Mouse (Mus musculus) heart, adult 8-10 months (tissue): ENCODE results near the gene Cgref1. TPM values are rescaled to one million over a fixed set of nuclear protein-coding genes. Genes with fewer than 3 reads are reported as not detected.

ENCODE experiments used
- DNase-seq: peaks from one replicate; pipeline ENCODE4 v3.0.0; 2022; ENCODE audit warnings: low spot score
- total RNA-seq, 4 experiments: library from RNA; stranded (reverse); gene quantifications; 2 replicates each; pipeline ENCODE4 v1.2.4; 2022

Cgref1 gene
- total RNA-seq, 4 experiments from 2014 or later = 0.37 to 0.97 (median 0.60) TPM

DNA sequence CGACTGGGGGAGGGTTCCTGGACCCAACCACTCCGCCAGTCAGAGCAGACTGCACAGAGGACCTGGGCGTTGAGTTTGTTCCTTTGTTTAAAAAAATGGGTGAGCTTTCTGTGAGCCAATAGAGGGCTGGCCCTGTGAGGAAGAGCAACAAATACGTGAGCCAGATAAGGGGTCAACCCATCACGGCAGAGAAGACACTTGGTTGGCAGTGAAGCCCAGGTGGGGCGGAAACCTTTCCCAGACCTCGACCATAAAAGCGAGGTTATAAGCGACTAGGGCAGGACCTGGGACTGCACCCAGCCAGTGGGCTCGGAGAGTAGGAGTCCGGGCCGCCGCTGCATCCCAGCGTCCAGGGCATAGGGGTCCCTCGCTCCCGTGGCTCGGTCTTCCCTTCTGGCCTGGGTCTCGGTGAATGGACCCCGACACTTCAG is 58.0 kb downstream of the Cgref1 start:
- peak; percentile 54 for DNase-seq

DNA sequence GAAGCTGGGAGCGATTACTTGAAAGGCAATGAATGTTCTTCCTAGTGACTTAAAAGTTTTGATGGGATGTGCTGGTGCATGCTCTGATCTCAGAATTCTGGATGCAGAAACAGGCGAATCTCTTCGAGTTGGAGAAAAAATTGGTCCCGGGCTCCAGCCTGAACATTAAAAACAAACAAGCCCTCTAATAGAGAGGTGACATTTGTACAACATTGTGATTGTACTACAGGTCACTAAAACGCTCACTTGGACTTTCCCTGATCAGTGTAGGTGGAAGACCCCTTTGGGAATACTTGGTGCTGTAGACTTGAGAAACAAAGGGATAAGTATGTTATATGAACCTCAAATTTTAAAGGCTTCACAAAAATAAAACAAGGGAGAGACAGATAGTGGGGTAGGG is 58.7 kb downstream of the Cgref1 start:
- no peak for DNase-seq

DNA sequence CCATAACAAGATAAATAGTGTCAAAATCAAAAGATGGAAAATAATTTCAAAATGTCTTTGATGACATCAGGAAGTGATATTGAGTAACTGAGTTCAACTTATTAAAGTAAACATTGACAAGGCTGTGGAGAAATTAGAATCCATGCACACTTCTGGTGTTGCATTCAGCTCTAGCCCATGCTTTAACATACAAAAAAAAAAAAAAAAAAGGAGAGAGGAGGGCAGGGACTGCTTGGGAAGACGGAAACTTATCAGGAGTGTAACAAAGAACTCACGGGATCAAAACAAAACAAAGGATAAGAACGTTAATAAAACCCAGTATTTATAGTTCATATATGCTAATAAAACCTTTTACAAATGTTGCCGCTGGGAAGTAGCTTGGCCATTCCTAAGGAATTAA is 59.2 kb downstream of the Cgref1 start:
- DNase-seq = no peak

Other genes starting within 250 kb of the Cgref1 start
- 1 to 10 TPM in 2 of 4 experiments, under 1 TPM in 2; 0.57 to 1.4 (median 0.91) TPM for gene Dpysl5, start 234.0 kb downstream of the Cgref1 start, total RNA-seq
- gene Mapre3, start 130.9 kb downstream of the Cgref1 start, total RNA-seq = 10 to 100 TPM; 43.1 to 48.3 (median 44.5) TPM
- 10 to 100 TPM; 37.4 to 39.9 (median 38.4) TPM for gene Tmem214, start 77.6 kb downstream of the Cgref1 start, total RNA-seq
- gene Agbl5, start 56.9 kb downstream of the Cgref1 start, total RNA-seq = 1 to 10 TPM; 4.9 to 6.3 (median 5.6) TPM
- gene Ost4, start 37.8 kb downstream of the Cgref1 start, total RNA-seq = 100 to 1,000 TPM; 140 to 164 (median 156) TPM
- gene Emilin1, start 32.2 kb downstream of the Cgref1 start, total RNA-seq = 10 to 100 TPM; 13.9 to 16.6 (median 16.0) TPM
- 10 to 100 TPM; 23.8 to 31.8 (median 26.6) TPM for gene Khk, start 24.2 kb downstream of the Cgref1 start, total RNA-seq
- gene Preb, start 14.8 kb upstream of the Cgref1 start, total RNA-seq = 10 to 100 TPM; 82.1 to 97.6 (median 89.6) TPM
- 1 to 10 TPM in 1 of 4 experiments, under 1 TPM in 3; 0.85 to 1.9 (median 0.91) TPM for gene Tcf23, start 23.1 kb upstream of the Cgref1 start, total RNA-seq
- 10 to 100 TPM; 51.3 to 56.5 (median 53.1) TPM for gene Atraid, start 102.7 kb upstream of the Cgref1 start, total RNA-seq
- 10 to 100 TPM; 10.8 to 18.8 (median 12.4) TPM for gene Slc5a6, start 103.3 kb upstream of the Cgref1 start, total RNA-seq
- gene Cad, start 109.2 kb upstream of the Cgref1 start, total RNA-seq = 10 to 100 TPM; 13.0 to 17.3 (median 16.3) TPM
- not detected for gene Dnajc5g, start 160.7 kb upstream of the Cgref1 start, total RNA-seq
- gene Slc30a3, start 162.6 kb upstream of the Cgref1 start, total RNA-seq = under 1 TPM in 1 of 4 experiments, not detected in 3; 0.16 TPM
- gene Trim54, start 171.1 kb upstream of the Cgref1 start, total RNA-seq = 100 to 1,000 TPM; 360 to 427 (median 392) TPM
- gene Ucn, start 193.2 kb upstream of the Cgref1 start, total RNA-seq = not detected
- gene Mpv17, start 208.7 kb upstream of the Cgref1 start, total RNA-seq = 10 to 100 TPM; 48.1 to 63.1 (median 53.9) TPM
- 1 to 10 TPM in 1 of 4 experiments, under 1 TPM in 3; 0.29 to 3.4 (median 0.55) TPM for gene Gm29609, start 234.3 kb upstream of the Cgref1 start, total RNA-seq
- gene Gtf3c2, start 234.6 kb upstream of the Cgref1 start, total RNA-seq = 10 to 100 TPM; 23.6 to 33.3 (median 26.4) TPM
- gene Snx17, start 247.6 kb upstream of the Cgref1 start, total RNA-seq = 10 to 100 TPM; 62.1 to 65.5 (median 62.7) TPM
- 10 to 100 TPM; 40.2 to 53.8 (median 44.7) TPM for gene Eif2b4, start 247.8 kb upstream of the Cgref1 start, total RNA-seq